Mouse (Mus musculus) T-helper 2 cell (primary cell): ENCODE results near the gene Rnaseh2a.

Source experiments
- in situ Hi-C: fragments of 300-600 bp; cut with MboI, MseI; formaldehyde crosslinking; loops from one replicate; pipeline ENCODE4 v1.15.1; 2025; ENCODE audit warnings: high pct_unique_total_duplicates

Rnaseh2a gene

DNA sequence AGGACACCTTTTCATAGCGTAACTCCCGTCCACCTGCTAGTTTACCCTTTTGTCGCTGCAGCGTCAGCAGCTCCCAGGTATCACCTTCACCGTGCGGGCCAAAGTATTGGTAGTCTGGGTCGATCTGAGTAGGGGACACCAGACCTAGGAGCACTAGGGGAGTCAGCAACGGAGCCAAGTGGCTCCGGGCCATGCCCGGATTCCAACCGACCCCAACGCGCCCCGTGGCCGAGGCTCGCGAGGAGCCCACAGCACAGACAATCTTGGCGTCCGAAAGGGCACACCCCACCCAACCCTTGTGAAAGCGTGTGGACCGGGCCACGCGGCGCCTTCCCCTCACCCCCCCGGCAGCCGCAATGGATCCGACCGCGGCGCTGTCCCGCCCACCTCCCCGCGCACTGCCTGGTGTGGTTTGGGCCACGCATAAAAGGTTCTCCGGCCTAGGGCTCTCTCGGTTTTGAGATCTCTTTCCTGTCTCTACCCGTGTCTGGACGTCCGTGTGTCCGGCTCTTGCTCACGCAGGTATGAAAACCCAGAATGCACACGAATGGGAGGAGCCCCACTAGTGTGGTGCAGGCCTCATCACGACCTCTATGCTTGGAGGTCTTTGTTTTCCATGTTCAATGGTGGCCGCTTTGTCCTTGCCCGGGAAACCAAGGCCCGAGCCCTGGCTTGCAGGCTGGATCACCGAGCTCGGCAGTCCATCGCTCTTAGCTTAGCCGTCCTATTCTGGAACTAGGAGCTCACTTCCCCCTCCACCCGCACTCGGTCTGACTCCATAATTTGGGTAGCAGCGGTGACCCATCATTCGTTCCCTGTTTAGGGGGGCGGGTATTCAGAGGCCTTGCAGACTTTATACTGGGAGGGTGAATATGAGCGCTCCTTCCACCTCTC lies at the start of gene Rnaseh2a, which contains the start of the genes Gm49661 and Prdx2:
Rnaseh2a (minus strand) TSS at position 527 of the 894 bp plus-strand sequence.
Gm49661 (minus strand) TSS at position 193 of the 894 bp plus-strand sequence.
Prdx2 (plus strand) TSS at position 347 of the 894 bp plus-strand sequence.
- in situ Hi-C loops = loop anchor here (5.0 kb wide), 1 partner anchor 93 kb away; the partner anchor contains the start of gene Fbxw9

DNA sequence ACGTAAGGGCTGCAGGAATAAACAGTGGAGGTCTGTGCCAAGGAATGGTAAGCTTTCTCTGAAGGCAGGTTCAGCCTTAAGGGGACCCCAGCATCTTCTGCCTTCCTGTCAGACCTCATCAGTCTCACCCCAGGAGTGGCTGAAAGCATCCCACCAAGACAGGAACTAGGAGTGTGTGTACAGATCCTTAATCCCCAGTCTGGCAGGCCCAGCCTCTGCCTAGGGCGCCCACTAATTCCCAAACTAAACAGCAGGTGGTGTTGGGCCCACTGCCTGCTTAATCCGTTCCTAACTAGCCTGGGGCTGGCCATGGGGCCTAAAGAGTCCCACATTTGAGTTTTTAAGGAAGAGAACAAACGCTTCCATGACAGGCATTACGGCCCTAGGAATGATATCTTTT lies 47.6 kb upstream of the Rnaseh2a start:
- in situ Hi-C loops = no loop called here

DNA sequence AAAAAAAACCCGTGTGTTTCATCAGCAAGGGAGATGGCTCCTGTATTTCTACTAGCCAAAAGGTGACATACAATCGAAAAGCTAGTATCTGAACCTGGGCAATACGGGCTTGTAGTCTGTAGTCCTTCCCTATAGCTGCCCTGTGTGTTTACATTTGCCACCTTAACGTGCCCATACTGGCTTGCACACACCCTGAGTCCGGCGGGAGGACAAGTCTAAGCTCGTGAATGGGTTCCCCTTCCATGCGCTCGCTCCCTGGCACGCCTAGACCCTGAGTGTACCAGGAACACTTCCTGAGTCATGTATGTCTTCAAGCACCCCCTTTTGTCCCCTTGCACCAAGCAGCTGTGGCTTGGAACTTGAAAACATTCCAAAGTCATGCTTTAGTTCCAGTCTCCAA lies 47.2 kb upstream of the Rnaseh2a start:
- in situ Hi-C loops = no loop called here

DNA sequence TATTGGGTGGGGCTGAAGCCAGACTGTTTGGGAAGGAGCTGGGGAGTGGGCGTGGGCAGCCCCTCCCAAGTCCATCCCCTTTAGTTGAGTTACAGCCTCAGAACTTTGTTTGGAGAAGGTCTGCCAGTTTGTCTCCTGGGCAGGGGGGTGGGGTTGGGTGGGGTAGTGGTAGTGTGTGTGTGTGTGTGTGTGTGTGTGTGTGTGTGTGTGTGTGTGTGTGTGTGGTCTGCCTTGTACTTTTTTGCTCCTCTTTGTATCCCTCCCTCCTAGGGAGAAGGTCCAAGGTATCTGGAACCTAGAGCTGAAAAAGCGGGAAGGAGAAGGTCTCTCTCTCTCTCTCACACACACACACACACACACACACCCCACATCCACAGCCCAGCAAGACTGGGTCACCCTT lies 44.9 kb upstream of the Rnaseh2a start, which contains the start of gene Best2:
Best2 (minus strand) TSS at position 101 of the 400 bp plus-strand sequence.
- in situ Hi-C loops = no loop called here

DNA sequence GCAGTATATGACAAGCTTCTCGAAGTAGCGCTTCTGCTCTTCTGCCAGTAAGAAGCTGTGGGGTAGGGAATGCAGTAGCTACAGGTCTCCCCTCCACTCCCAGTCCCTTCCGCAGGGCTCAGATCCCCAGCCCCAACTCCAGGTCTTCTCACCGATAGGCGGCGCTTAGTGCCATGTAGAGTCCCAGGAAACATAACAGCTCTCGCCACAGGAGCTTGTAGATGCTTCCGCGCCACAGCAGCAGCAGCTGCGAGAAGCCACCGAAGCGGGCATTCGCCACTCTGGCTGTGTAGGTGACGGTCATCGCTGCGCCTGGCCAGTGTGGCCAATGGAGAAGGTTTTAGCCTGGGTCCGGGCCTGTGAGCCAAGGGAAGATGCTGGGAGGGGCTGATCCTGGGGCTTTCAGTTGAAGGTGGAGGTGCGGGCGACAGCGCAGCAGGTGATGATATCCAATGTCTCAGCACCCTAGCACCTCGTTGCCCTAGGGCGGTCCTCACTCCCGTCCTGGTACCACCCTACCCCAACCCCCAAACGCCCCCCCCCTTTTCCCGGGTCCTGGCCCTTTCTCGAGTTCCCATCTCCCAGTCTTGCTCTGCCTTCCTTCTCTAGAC lies 43.8 kb upstream of the Rnaseh2a start:
- in situ Hi-C loops = no loop called here

DNA sequence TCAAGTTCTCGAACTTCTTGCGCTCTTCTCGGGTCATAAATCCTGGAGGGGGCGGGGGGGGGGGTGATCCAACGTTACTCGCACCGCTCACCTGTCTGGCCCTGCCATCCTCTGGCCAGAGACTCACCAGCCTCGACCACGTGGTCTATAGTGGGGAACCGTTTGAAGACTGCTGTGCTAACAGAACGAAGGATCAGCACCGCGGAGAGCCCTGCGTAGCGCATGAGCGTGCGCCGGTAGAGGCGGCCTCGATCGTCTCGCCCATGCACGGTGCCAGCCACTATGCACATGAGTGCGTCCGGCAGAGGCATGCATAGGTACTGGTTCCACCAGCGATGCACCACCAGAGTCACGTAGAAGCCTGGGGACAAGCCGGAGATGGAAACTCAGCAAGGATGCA lies 41.7 kb upstream of the Rnaseh2a start:
- in situ Hi-C loops = no loop called here

DNA sequence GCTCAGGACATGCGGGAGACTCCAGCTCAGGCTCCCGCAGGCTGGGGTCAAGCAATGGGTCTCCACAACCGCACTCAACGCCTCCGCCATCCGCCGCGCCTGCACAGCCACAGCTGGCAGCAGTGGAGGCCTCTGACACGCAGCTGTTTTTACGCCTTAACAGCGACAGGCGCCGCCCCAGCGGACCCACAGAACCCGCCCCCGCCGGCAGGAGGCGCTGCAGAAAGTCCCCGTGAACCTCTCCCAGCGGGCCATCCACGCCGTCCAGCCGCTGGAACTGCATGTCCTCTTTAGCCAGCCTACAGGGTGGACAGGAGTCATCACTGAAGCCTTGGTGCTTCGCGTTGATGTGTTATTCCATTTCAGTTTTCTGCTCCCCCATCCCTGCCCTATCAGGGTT lies 38.1 kb upstream of the Rnaseh2a start:
- in situ Hi-C loops = no loop called here

DNA sequence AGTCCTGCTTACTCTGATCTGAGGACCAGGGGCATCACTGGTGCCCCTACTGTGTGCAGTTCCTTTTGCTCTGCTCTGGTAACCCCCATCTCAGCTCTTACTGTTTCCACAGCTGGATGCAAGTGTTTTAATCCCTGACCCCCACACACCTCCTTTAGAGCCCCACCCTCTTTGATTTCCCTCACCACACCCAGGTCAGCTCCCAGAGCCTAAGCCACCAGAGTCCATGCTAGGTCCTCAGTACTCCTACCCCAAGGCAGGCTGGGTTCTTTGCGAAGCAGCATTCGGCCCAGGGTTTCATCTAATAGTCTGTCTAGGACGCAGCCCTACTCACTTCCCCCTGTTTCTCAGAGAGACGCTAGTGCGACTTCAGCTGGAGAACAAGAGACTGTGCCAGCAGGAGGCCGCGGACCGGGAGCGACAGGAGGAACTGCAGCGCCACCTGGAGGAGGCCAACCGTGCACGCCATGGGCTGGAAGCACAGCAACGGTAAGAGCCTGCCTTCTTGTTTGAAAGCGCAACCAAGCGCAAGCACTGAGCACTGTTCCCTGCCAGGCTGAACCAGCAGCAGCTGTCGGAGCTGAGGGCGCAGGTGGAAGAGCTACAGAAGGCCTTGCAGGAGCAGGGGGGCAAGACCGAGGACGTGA lies 28.2 kb upstream of the Rnaseh2a start:
- in situ Hi-C loops = no loop called here

DNA sequence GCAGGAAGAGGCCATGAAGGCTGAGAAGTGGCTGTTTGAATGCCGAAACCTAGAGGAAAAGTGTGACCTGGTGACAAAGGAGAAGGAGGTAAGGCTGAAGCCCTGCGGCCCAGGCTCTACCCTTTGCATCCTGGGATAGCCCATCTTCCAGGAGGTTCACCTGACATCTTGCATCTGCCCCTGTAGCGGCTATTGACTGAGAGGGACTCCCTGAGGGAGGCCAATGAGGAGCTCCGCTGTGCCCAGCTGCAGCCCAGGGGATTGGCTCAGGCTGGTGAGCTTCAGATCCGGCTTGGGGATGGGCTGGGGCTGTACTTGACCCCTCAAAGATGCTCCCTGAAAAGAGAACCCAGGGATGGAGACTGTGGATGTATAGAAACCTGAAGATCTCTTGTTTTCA lies 27.4 kb upstream of the Rnaseh2a start:
- in situ Hi-C loops = no loop called here

DNA sequence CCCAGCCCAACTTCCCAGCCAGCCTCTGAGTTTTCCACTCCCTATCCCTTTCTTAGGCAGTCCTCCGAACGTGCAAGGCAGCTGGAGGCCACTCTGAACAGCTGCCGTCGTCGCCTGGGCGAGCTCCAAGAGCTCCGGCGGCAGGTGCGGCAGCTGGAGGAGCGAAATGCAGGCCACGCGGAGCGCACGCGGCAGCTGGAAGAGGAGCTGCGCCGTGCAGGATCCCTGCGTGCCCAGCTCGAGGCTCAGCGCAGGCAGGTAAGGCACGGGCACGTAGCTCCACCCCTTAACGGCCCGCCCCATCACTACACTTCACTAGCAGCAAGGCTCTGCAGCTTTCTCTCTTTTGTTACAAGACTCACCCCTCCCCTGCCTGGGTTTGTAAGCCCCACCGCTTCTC lies 26.1 kb upstream of the Rnaseh2a start:
- in situ Hi-C loops = no loop called here

DNA sequence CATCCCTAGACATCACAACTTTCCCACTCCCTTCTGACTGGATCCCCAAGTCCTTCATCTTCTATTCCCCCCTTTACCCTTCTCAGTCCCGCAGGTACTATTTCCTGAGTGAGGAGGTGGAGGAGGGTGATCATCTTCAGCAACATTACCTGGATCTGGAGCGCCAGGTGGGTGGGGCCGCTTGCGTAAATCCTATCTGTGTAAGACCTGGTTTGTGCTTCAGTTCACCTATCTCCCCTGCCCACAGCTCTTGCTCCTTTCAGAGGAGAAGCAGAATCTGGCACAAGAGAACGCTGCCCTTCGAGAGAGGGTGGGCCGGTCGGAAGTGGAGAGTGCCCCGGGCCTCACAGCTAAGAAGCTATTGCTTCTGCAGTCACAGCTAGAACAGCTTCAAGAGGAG lies 24.8 kb upstream of the Rnaseh2a start:
- in situ Hi-C loops = no loop called here

DNA sequence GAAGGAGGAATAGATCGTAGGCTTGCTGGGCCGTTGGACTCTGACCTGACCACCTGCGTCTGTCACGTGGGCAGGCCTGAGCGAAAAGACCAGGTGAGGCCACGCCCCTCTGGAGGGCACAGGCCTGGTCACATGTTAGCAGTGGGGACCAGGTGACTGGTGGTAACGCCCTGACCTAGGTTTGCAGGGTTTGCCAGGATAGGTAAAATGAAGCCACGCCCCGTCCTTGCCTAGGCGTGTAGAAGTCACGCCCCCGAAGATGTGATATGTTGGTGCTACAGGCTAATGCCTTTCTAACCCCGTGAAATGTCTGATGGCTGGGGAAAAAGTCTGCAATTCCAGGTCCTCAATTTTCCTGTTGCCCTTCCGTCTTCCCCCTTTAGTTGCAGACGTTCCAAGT lies 21.3 kb upstream of the Rnaseh2a start:
- in situ Hi-C loops = no loop called here

DNA sequence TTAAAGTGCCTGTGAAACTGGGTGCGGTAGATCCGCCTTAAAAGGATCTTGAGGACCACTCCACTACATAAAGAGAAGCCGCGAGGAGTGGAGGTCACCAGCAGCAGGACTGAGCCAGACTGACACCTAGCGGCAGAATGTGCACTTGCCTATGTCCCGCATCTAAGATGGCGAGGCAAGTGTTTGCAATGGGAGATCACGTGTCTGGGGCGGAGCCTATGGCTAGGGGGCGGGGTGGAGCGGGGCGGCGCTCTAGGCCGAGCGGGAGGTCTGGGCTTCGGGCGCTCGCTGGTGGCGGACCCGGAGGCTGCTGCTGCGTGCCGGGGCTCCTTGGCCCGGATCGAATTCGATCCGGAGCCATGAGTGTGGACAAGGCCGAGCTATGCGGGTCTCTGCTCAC lies 20.8 kb upstream of the Rnaseh2a start, which contains the start of gene Hook2:
Hook2 (plus strand) TSS at position 255 of the 400 bp plus-strand sequence.
- in situ Hi-C loops = no loop called here

DNA sequence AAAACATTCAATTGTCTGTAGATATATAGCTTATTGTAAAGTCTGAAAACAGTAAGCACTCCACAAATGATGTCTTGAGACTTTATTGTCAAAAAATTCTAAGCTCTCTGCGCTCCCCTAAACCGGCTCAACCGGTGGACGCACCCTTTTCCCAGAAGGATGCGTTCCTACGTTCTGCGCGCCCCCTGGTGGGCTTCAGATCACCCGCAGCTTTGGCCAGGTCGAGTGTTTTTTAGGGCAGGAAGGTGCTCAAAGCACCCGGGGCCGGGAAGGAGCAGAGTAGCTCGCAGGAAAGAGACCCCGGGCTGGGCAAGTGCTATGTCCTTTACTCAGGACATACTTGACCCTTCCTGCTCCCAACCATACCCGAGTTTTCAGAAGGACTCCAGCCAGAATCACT lies 20.2 kb upstream of the Rnaseh2a start:
- in situ Hi-C loops = loop anchor here (10.0 kb wide), 1 partner anchor 325 kb away; the partner anchor contains the start of gene Ier2

DNA sequence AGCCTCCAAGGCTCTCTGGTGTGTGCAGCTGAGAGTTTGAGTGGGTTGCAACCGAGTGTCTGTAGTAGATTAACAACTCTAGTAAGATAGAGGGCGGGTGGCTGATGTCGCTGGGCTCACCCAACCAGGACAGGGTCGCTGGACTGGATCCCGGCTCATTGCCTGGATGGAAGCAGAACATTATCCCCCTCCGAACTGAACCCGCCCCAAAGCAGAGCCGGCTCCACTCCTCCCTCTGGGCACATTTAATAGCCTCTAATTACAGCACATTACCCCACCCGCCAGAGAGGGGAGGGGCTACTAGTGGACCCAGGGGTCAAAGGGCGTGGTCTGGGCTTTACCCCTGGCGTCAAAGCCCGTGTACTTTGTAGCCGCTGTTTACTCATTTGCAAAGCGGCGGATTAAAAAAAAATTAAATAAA lies 19.8 kb upstream of the Rnaseh2a start:
- in situ Hi-C loops = loop anchor here (10.0 kb wide), 1 partner anchor 325 kb away; the partner anchor contains the start of gene Ier2

DNA sequence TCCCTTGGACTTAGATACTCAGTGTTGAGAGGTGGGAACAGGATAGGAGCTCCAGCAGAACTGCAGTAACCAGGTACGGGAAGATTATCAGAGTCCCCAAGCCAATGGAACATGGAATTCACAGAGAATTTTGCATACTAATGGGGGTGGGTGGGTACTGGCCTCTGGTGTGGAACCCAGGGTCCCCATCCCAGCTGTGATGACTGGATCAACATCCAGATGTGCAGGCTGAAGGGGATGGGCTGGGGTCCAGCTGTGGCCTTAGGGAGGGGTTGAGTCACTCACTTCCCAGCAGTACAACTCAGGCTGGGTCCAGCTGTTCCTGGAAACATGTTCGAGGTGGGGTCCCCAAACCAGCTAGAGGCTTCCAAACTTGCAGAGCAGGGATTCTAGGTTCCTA lies 18.3 kb upstream of the Rnaseh2a start:
- in situ Hi-C loops = loop anchor here (10.0 kb wide), 1 partner anchor 323 kb away; the partner anchor contains the start of gene Ier2

DNA sequence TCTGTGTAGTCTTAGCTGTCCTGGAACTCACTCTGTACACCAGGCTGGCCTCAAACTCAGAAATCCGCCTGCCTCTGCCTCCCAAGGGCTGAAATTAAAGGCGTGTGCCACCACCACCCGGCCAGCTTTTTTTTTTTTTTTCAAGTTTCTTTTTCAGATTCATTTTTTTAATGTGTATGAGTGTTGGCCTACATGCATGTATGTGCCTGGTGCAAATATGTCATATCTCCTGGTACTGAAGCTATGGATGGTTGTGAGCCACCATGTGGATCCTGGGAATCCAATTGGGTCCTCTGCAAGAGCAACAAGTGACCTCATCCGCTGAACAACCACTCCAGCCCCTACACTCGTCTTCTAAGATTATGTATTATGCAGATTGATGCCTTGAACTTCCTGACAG lies 17.8 kb upstream of the Rnaseh2a start:
- in situ Hi-C loops = loop anchor here (10.0 kb wide), 1 partner anchor 323 kb away; the partner anchor contains the start of gene Ier2

DNA sequence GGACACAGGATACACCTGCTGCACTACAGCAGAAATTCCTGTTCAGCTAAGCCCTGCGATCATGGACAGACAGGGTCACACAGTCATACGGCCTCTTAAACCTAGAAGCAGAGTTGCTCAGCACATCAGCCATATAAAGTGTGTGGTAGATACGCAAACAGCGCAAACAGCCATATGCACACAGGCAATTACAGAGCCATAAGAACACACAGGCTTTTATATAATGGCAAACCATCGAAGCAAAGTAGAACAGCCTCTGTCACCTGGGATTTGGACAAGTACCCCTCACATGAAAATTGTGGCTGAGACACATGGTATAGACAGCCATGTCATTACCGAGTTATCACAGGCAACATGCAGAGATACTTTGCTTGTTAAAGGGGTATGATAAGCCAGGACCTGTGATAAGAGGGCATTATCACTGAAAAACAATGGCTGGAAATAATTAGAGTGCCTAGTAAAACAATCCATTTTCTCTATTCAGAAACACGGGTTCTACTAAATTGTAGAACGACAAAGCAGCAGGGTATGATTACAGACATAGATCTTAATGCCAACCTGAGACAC lies 16.9 kb upstream of the Rnaseh2a start:
- in situ Hi-C loops = loop anchor here (10.0 kb wide), 1 partner anchor 322 kb away; the partner anchor contains the start of gene Ier2

DNA sequence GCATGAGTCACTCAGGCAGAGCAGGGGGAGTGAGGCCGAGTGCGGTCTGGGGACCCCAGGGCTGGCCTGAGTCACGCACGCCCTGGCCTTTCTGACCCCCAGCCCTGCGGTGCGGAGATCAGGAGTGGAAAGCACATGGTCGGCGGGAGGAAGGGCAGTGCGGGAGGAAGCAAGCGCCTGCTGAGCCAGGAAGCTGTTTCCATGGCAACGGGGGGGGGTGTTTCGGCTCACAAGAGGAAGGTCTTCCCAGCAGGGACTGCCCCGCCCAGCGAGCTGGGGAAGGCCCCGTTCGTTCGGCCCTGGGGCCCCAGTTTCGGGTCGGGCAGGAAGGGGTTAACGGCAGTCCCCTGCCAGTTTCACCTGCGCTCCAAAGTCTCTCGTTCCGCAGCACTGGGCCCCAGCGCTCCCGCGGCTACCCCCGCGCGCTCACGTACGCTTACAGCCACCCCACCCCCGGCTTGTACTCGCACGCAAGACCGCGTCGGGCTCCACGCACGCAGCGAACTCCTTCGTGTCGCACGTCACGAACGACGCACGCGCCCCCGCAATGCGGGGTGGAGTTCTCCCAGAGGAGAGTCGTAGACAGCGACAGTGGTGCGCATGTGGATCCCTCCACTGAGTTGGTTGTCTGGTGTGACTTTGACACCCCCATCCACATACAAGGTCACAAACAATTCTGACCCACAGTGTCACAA lies 16.3 kb upstream of the Rnaseh2a start:
- in situ Hi-C loops = loop anchor here (10.0 kb wide), 1 partner anchor 321 kb away; the partner anchor contains the start of gene Ier2

DNA sequence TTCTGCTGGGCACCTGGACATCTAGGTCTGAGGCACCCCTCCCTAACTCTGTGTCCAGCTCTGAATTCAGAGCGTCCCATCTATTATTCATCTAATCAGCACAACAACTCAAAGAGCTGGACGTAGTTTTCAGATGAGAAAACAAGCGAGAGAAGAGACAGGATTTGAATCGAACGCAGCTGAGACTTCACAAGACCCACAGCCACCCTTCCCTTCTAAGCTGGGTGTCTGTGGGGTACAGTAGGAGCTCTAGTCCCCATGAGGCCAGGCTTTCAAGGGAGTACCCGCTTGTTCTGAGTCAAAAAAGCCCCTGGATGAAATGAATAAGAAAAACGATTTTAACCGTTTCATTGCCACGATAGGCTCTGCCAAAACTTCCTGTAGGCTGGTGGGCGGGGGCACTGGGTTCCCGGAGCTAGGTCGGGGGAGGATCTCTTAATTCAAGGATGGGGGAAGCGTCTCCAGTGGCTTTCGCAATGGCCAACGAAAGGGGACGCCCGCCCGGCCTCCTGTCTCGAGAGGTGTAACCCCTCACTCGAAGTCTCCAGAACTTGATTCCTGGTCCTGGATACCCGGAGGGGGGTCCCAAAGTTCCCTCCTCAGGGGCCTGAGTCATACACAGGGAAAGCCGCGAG lies 15.6 kb upstream of the Rnaseh2a start:
- in situ Hi-C loops = loop anchor here (10.0 kb wide), 1 partner anchor 320 kb away; the partner anchor contains the start of gene Ier2
